Mouse (Mus musculus) monocyte, adult 5-6 weeks (primary cell): ENCODE measurements around the gene 4930522L14Rik. TPM values are rescaled to one million over a fixed set of nuclear protein-coding genes. Genes with fewer than 3 reads are reported as not detected.
"Not testable (repeated sequence)": the region's sequence is repeated elsewhere in the genome, so short reads cannot be mapped to it uniquely, and the experiment has no call there.

ENCODE experiments used
- ATAC-seq: fragments of 153-309, 156-312 bp; replicated peaks from 2 replicates; pipeline ENCODE4 v1.8.0; 2017; ENCODE audit warnings: mild to moderate bottlenecking; ENCODE audit not compliant: low TSS enrichment, insufficient number of reproducible peaks, severe bottlenecking, poor library complexity, low FRiP score
- total RNA-seq: library from RNA; stranded (forward); fragments of 200-1000, 200-491, 200-594 nt; gene quantifications from 3 replicates; pipeline ENCODE4 v1.2.3, GENCODE M21; 2017

4930522L14Rik gene
- total RNA-seq = 11.5 to 15.1 TPM (median 13.1 TPM) in 3 replicates

GRCm38 (mm10) chr5:109751391-109752071 is at the start of gene 4930522L14Rik:
Gene 4930522L14Rik, minus strand, starts transcription at chr5:109751886.
- ATAC-seq = peak; percentile 97

- ATAC-seq = not testable (repeated sequence)
Observed at GRCm38 (mm10) chr5:109801466-109801865, 49.8 kb upstream of the 4930522L14Rik start.

- ATAC-seq = not testable (repeated sequence)
Observed at GRCm38 (mm10) chr5:109799948-109800347, 48.3 kb upstream of the 4930522L14Rik start.

GRCm38 (mm10) chr5:109797017-109797416 is 45.3 kb upstream of the 4930522L14Rik start:
- ATAC-seq = not testable (repeated sequence)

- ATAC-seq = peak; percentile 96
Observed at GRCm38 (mm10) chr5:109795967-109796652, 44.4 kb upstream of the 4930522L14Rik start.

GRCm38 (mm10) chr5:109752073-109752780 is 541 bp upstream of the 4930522L14Rik start:
- ATAC-seq = not testable (repeated sequence)

- ATAC-seq = not testable (repeated sequence)
Observed at GRCm38 (mm10) chr5:109745081-109745480, 6.6 kb downstream of the 4930522L14Rik start.

GRCm38 (mm10) chr5:109717341-109717740 is 34.3 kb downstream of the 4930522L14Rik start:
- ATAC-seq = not testable (repeated sequence)

- ATAC-seq = not testable (repeated sequence)
Observed at GRCm38 (mm10) chr5:109691205-109691965, 60.3 kb downstream of the 4930522L14Rik start.

GRCm38 (mm10) chr5:109690537-109691201 is 61.0 kb downstream of the 4930522L14Rik start, which contains the start of gene 5430403G16Rik:
Gene 5430403G16Rik, minus strand, starts transcription at chr5:109691041.
- peak; percentile 100 for ATAC-seq

Other genes with a start within 250 kb of the 4930522L14Rik start
- gene Crlf2, start 192.9 kb downstream of the 4930522L14Rik start, total RNA-seq = 41.4 to 51.2 TPM (median 49.4 TPM) in 3 replicates
- 0.95 to 4.4 TPM in 2 of 3 replicates, not detected in the other for gene 5430403G16Rik, start 60.8 kb downstream of the 4930522L14Rik start, total RNA-seq
- gene Gm15446, start 171.5 kb upstream of the 4930522L14Rik start, total RNA-seq = 14.0 to 34.6 TPM (median 17.2 TPM) in 3 replicates
- gene Zfp932, start 244.6 kb upstream of the 4930522L14Rik start, total RNA-seq = 12.5 to 78.7 TPM (median 59.7 TPM) in 3 replicates